Mouse (Mus musculus) myocyte (in vitro differentiated cells): ENCODE results near the gene Chd9. TPM values are rescaled to one million over a fixed set of nuclear protein-coding genes. Genes with fewer than 3 reads are reported as not detected.

Experiments used
- H3K27me3 ChIP-seq: one replicate; pipeline ENCODE4 v1.6.1; 2011; ENCODE audit not compliant: control insufficient read depth, insufficient read depth, insufficient read length
- H3K36me3 ChIP-seq: one replicate; pipeline ENCODE4 v1.6.1; 2011; ENCODE audit not compliant: control insufficient read depth, insufficient read depth
- H3K4me2 ChIP-seq: one replicate; pipeline ENCODE4 v1.6.1; 2011; ENCODE audit warnings: low read depth, control low read depth
- H3K4me3 ChIP-seq: one replicate; pipeline ENCODE4 v1.5.1; 2011; ENCODE audit warnings: mild to moderate bottlenecking, control low read depth, moderate library complexity
- H3K79me2 ChIP-seq: one replicate; pipeline ENCODE4 v1.6.1; 2011; ENCODE audit not compliant: control insufficient read depth, insufficient read depth
- H3ac ChIP-seq: one replicate; pipeline ENCODE4 v1.6.1; 2011; ENCODE audit not compliant: control insufficient read depth, insufficient read length
- CEBPB ChIP-seq: IDR thresholded peaks from 2 replicates; pipeline ENCODE4 v1.6.1; 2011; ENCODE audit warnings: mild to moderate bottlenecking, moderate library complexity; ENCODE audit not compliant: poor library complexity, insufficient read depth, severe bottlenecking
- E2F4 ChIP-seq: IDR thresholded peaks from one replicate; pipeline ENCODE4 v1.6.1; 2011; ENCODE audit warnings: mild to moderate bottlenecking, control low read depth, moderate library complexity; ENCODE audit not compliant: insufficient read depth
- MAX ChIP-seq: IDR thresholded peaks from one replicate; pipeline ENCODE4 v1.6.1; 2011; ENCODE audit warnings: low read depth, mild to moderate bottlenecking, control low read depth
- MYOD1 ChIP-seq, 3 experiments: IDR thresholded peaks; one replicate each; pipeline ENCODE4 v1.6.1; 2011; ENCODE audit warnings: control low read depth in 2 of 3, low read depth in 2 of 3, mild to moderate bottlenecking in 2 of 3, moderate library complexity in 1 of 3; ENCODE audit not compliant: insufficient read length in 2 of 3, control insufficient read depth in 1 of 3
- MYOG ChIP-seq, 3 experiments: IDR thresholded peaks; one replicate each; pipeline ENCODE4 v1.6.1; 2011; ENCODE audit warnings: control low read depth in 2 of 3, low read depth in 2 of 3, mild to moderate bottlenecking in 2 of 3; ENCODE audit not compliant: insufficient read length in 2 of 3, control insufficient read depth in 1 of 3, insufficient read depth in 1 of 3
- POLR2A ChIP-seq: IDR thresholded peaks from one replicate; pipeline ENCODE4 v1.6.1; 2011; ENCODE audit warnings: low read depth, mild to moderate bottlenecking, control low read depth, moderate library complexity; ENCODE audit not compliant: insufficient read length
- POLR2AphosphoS2 ChIP-seq: IDR thresholded peaks from one replicate; pipeline ENCODE4 v1.6.1; 2011; ENCODE audit warnings: low read depth, control low read depth; ENCODE audit not compliant: insufficient read length
- REST ChIP-seq: IDR thresholded peaks from one replicate; pipeline ENCODE4 v1.6.1; 2011; ENCODE audit warnings: mild to moderate bottlenecking, control low read depth, moderate library complexity; ENCODE audit not compliant: insufficient read depth, insufficient read length
- SRF ChIP-seq: IDR thresholded peaks from one replicate; pipeline ENCODE4 v1.6.1; 2011; ENCODE audit warnings: low read depth; ENCODE audit not compliant: control insufficient read depth, insufficient read length
- TCF12 ChIP-seq: IDR thresholded peaks from one replicate; pipeline ENCODE4 v1.6.1; 2011; ENCODE audit warnings: mild to moderate bottlenecking, control low read depth; ENCODE audit not compliant: poor library complexity, insufficient read depth, severe bottlenecking
- TCF3 ChIP-seq: IDR thresholded peaks from one replicate; pipeline ENCODE4 v1.6.1; 2011; ENCODE audit warnings: low read depth, control low read depth; ENCODE audit not compliant: insufficient read length
- USF1 ChIP-seq: IDR thresholded peaks from one replicate; pipeline ENCODE4 v1.6.1; 2011; ENCODE audit warnings: low read depth, mild to moderate bottlenecking, control low read depth, moderate library complexity
- polyA plus RNA-seq: library from polyadenylated mRNA; unstranded; fragments of >200 nt; fragmentation: generic; extraction: Trizol; gene quantifications from one replicate; pipeline ENCODE4 v1.2.1, GENCODE M21; 2012; ENCODE audit warnings: missing spikeins

Chd9 gene
- polyA plus RNA-seq, 1 experiment, result 29.6 TPM

- peak overlapping the region; percentile 42 for H3K4me3 ChIP-seq
- peak overlapping the region; percentile 5 for H3ac ChIP-seq
- TF ChIP-seq MAX (no peak), CEBPB (no peak), TCF12 (no peak), MYOG (IDR thresholded peaks at IDR 0.05; ENCODE audit: control insufficient read depth in 1 of 3, insufficient read depth in 1 of 3, insufficient read length in 2 of 3, low read depth in 2 of 3) (peak; percentile 62 to 84 (median 67)), TCF3 (no peak), REST (no peak), E2F4 (no peak), POLR2AphosphoS2 (no peak), SRF (no peak), MYOD1 (IDR thresholded peaks at IDR 0.05; ENCODE audit: control insufficient read depth in 1 of 3, insufficient read length in 2 of 3, low read depth in 2 of 3) (peak; percentile 8 to 92 (median 78)), POLR2A (peak; percentile 29), USF1 (peak; percentile 35)
- peak overlapping the region; percentile 94 for H3K4me2 ChIP-seq
- no peaks in the 10 kb centered on the region for H3K36me3 ChIP-seq
- H3K27me3 ChIP-seq, result no peaks in the 10 kb centered on the region
- no peaks in the 10 kb centered on the region for H3K79me2 ChIP-seq
These were observed 48.7 kb downstream of the Chd9 start for GRCm38 (mm10) chr8:90876722-90877429.

GRCm38 (mm10) chr8:90877430-90877975 lies 49.4 kb downstream of the Chd9 start:
- TF ChIP-seq USF1 (no peak), CEBPB (no peak), REST (no peak), MYOG (IDR thresholded peaks at IDR 0.05; ENCODE audit: control insufficient read depth in 1 of 3, insufficient read depth in 1 of 3, insufficient read length in 2 of 3, low read depth in 2 of 3) (no peak), SRF (no peak), MYOD1 (IDR thresholded peaks at IDR 0.05; ENCODE audit: control insufficient read depth in 1 of 3, insufficient read length in 2 of 3, low read depth in 2 of 3) (peak in 1 of 3 experiments; percentile 36), TCF12 (no peak), POLR2AphosphoS2 (no peak), MAX (no peak), E2F4 (no peak), TCF3 (no peak), POLR2A (peak; percentile 52)
- peak overlapping the region; percentile 42 for H3K4me3 ChIP-seq
- H3ac ChIP-seq, result peak overlapping the region; percentile 5
- no peaks in the 10 kb centered on the region for H3K27me3 ChIP-seq
- peak overlapping the region; percentile 80 for H3K4me2 ChIP-seq
- H3K79me2 ChIP-seq, result no peaks in the 10 kb centered on the region
- no peaks in the 10 kb centered on the region for H3K36me3 ChIP-seq

- Histone ChIP-seq H3ac (no peak overlapping the region), H3K79me2 (no peaks in the 10 kb centered on the region), H3K4me2 (no peak overlapping the region), H3K4me3 (no peak overlapping the region), H3K36me3 (no peaks in the 10 kb centered on the region), H3K27me3 (no peaks in the 10 kb centered on the region)
- TF ChIP-seq MAX, result no peak
- no peak for TF ChIP-seq TCF3
- no peak for TF ChIP-seq USF1
- TF ChIP-seq E2F4, result no peak
- no peak for TF ChIP-seq SRF
- no peak for TF ChIP-seq REST
- TF ChIP-seq TCF12, result no peak
- TF ChIP-seq POLR2AphosphoS2, result no peak
- no peak for TF ChIP-seq POLR2A
- no peak for TF ChIP-seq CEBPB
These were observed 50.4 kb downstream of the Chd9 start for GRCm38 (mm10) chr8:90878551-90878950.

- TF ChIP-seq SRF (no peak), USF1 (no peak), POLR2AphosphoS2 (no peak), REST (no peak), MAX (no peak), TCF12 (no peak), TCF3 (no peak), POLR2A (no peak), MYOD1 (IDR thresholded peaks at IDR 0.05; ENCODE audit: control insufficient read depth in 1 of 3, insufficient read length in 2 of 3, low read depth in 2 of 3) (no peak), CEBPB (no peak), MYOG (IDR thresholded peaks at IDR 0.05; ENCODE audit: control insufficient read depth in 1 of 3, insufficient read depth in 1 of 3, insufficient read length in 2 of 3, low read depth in 2 of 3) (no peak)
- H3K36me3 ChIP-seq, result no peaks in the 10 kb centered on the region
- H3K4me3 ChIP-seq, result no peak overlapping the region
- no peak overlapping the region for H3K4me2 ChIP-seq
- H3ac ChIP-seq, result no peak overlapping the region
- H3K79me2 ChIP-seq, result no peaks in the 10 kb centered on the region
- H3K27me3 ChIP-seq, result no peaks in the 10 kb centered on the region
These were observed 51.9 kb downstream of the Chd9 start for GRCm38 (mm10) chr8:90880041-90880440.
